Mouse (Mus musculus): Measurements from ENCODE around the gene Fam161b.
A peak's percentile ranks its signal among the peaks of the same experiment; 100 is the strongest.

Gene Fam161b

GRCm38 (mm10) chr12:84361555-84362489 lies at the start of gene Fam161b, which contains the start of gene Coq6:
Gene Fam161b (minus strand): TSS chr12:84361833.
Gene Coq6 (plus strand): TSS chr12:84361657.
- DNase-seq = peak; percentile 99

GRCm38 (mm10) chr12:84408819-84409507 lies 47.3 kb upstream of the Fam161b start, which contains the start of the genes Entpd5 and Bbof1:
Gene Entpd5 (minus strand): TSS chr12:84409029.
Gene Bbof1 (plus strand): TSS chr12:84409071.
- DNase-seq = peak; percentile 92

- DNase-seq = peak; percentile 59
Observed at GRCm38 (mm10) chr12:84407874-84408818, 46.5 kb upstream of the Fam161b start.

DNA sequence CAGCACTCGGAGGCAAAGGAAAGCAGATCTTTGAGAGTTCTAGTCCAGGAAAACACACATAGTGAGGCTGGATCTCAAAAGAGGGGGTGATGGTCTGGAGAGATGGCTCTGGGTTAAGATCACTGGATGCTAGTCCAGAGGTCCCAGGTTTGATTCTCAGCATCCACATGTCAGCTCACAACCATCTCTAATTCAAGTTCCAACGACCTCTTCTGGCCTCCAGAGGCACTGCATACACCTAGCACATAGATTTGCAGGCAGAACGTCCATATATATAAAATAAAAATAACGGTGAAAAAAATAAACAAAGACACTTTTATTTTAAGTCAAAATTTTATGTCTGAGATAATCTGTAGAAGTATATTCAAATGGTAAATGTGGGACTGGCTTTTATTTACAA lies 45.6 kb upstream of the Fam161b start:
- DNase-seq = no peak

- DNase-seq = no peak
Observed at GRCm38 (mm10) chr12:84404541-84404940, 42.9 kb upstream of the Fam161b start.

DNA sequence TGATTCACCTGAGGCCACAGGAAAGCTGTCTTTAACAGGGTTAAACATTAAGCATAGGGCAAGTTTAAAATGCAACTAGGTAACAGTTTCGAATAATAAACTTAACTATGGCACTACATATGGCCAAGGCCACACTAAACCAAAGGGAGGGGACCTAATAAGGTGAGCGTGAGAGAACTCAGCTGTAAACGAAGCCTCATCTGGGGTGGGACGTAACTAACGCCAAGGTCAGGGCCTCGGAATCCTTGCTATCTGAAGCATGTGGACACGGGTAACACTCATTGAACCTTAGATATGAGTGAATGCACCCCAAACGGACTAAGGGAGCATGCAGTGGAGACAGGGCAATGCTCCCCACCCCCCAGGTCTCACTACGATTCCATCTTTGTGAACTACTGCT lies 41.3 kb upstream of the Fam161b start:
- no peak for DNase-seq

- DNase-seq = no peak
Observed at GRCm38 (mm10) chr12:84400653-84401052, 39.0 kb upstream of the Fam161b start.

DNA sequence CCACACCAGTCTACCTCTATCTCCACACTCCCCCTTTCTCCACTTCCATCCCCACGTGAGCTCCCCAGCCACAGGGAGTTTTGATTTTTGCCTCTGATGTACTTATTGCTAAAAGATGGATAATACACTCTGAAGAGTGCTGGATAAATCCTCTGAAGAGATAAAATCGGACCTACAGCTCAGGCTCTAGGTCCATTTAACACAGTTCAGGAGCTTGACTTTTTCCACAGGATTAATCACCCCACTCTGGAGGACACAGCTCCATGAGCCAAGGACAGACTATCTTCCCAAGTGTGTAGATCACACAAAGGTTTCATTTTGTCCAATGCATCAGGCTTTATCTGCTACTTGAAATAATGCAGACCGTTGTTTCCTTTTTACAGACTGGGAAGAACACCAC lies 38.4 kb upstream of the Fam161b start:
- no peak for DNase-seq

DNA sequence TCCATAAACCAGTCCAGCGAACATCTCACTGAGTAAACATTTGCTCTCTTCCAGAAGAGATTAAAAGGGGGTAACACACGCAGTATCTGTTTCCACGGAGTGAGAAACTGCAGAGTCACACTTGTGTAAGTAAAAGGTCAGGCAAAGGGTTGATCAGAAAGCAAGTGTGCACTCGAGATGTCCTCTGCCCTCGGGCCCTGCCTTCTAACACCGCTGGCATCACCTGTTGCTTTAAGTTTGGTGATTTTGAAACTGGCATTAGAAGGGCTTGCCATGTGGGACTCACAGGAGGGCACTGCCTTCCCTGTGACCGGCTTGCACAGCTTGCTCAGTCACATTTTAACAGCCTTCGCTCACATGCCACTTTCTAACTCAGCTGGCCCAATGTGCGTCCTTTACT lies 38.0 kb upstream of the Fam161b start:
- DNase-seq = peak; percentile 27

- DNase-seq = peak; percentile 12
Observed at GRCm38 (mm10) chr12:84399135-84399534, 37.5 kb upstream of the Fam161b start.

DNA sequence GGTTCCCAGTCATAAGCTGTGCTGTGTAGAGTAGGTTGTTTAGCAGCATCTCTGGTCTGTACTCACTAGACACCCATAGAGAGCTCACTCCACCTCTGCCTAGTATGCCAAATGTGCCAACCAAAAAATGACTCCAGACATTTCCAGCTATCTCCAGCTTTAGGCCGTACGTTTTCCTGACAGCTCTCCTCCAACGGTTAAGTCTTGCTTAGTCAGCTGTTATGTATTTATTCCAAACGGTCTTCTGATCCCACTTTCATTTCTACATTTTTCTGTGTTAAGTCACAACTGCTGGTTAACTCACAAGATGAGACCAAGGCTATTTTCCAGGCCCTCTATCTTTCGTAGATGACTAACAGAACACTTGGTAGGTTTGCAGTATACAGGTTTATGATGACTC lies 37.0 kb upstream of the Fam161b start:
- no peak for DNase-seq

- DNase-seq = no peak
Observed at GRCm38 (mm10) chr12:84397685-84398084, 36.1 kb upstream of the Fam161b start.

GRCm38 (mm10) chr12:84396947-84397679 lies 35.5 kb upstream of the Fam161b start:
- DNase-seq = no peak

GRCm38 (mm10) chr12:84393847-84394246 lies 32.2 kb upstream of the Fam161b start:
- DNase-seq = no peak

GRCm38 (mm10) chr12:84392681-84393080 lies 31.0 kb upstream of the Fam161b start:
- no peak for DNase-seq

DNA sequence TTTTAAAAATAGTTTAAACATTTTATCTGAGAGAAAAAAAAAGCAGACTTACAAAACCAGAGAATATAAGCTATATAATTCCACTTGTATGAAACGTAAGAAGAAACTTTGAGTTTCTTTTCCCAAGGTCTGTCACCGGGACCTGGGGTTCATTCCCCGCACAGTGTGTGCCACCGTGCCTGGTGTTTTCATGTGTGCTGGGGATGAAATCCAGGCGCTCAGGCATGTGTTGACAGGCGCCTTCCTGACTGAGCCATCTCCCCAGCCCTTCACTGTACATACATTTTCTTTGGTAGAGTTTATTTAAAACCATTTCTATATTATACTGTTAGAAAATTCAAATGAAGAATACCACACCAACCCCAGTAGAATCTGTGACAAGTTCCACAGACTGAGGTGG lies 28.7 kb upstream of the Fam161b start:
- DNase-seq = no peak

- DNase-seq = peak; percentile 14
Observed at GRCm38 (mm10) chr12:84388774-84389400, 27.3 kb upstream of the Fam161b start.

DNA sequence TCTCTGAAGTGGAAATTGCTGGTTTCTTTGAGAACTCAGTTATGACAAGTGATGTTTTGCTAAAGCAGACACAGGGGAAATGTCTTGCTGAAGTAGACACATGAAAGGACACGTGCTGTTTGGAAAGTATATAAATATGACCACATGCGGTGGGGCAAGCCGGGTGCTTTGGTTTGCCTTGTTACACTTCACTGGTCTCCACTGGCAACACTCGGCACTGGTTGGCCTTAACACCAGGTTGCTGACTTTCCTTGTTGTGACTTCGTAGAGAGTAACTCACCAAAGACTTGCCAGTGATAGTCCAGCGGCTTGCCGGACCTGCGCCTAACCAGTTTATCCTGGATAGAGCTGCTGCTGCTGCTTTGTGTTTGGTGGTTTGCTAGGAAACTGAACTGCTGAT lies 26.5 kb upstream of the Fam161b start:
- peak; percentile 47 for DNase-seq

DNA sequence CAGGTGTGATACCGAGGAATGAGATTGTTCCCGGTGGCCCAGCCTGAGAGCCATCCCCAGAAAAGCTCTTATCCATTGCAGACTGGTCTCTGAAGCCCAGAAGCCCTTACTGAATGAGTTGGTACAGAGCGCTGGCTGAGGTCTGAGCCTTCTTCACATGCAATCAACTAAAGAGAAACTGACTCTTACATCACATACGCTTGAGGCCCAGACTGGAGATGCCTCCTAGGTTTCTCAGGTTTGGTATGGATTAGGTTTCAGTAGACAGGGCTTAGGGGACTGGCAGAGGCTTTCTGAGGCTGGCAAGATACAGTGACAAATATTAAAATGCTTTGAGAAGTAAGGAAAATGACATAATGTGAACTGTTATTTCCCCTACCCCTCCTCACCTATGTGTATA lies 23.8 kb upstream of the Fam161b start:
- no peak for DNase-seq

DNA sequence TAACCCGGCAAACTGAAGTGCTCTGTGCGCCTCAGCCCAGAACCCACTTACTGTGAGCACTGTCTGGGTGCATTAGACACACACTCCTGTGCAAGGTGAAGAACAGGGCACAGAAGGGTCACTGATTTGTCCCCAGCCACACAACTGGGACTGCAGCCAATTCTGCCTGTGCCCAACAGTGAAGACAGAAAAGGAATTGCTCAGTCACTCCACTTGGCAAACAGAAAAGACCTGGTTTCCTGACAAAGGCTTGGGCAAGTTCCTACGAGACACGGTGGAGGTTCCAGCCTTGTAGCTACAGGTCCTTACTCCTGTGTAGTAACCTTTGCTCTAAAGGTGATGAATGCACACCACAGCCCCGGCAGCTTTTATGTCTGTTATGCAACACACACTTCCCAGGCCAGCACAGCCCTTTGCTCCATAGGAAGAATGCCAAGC lies 23.0 kb upstream of the Fam161b start:
- DNase-seq = peak; percentile 70

GRCm38 (mm10) chr12:84382369-84382768 lies 20.7 kb upstream of the Fam161b start:
- DNase-seq = no peak

Data from lung, postnatal 36 days (tissue).